Mouse (Mus musculus) heart, postnatal 14 days (tissue): ENCODE results near the gene Sf3b2. TPM values are rescaled to one million over a fixed set of nuclear protein-coding genes. Genes with fewer than 3 reads are reported as not detected.

Experiments used
- DNase-seq, 2 experiments: peaks; one replicate each; pipeline ENCODE4 v3.0.0; 2021 to 2022
- intact Hi-C: fragments of 180-260 bp; cut with DNase I; formaldehyde crosslinking; loops from one replicate; pipeline ENCODE4 v1.15.1; 2025
- long read RNA-seq, 2 experiments: library from polyadenylated mRNA; stranded (forward); transcript quantifications; one replicate each; pipeline ENCODE4 v2.0.0; 2021
- total RNA-seq, 2 experiments: library from RNA; stranded (reverse); gene quantifications; 2 replicates each; pipeline ENCODE4 v1.2.3; 2021

Gene Sf3b2
- total RNA-seq: 100 to 1,000 TPM; 109 to 116 TPM
- long read RNA-seq, experiment 1, transcript Sf3b2-201 (21 exons, 3,222 nt): major isoform, 220 of 278 reads
- long read RNA-seq, experiment 1, partial matches to known transcripts: 40 of 278 reads
- long read RNA-seq, experiment 1, other reads (novel, unspliced or antisense): 18 of 278 reads
- long read RNA-seq, experiment 2, transcript Sf3b2-201 (21 exons, 3,222 nt): major isoform, 199 of 253 reads
- long read RNA-seq, experiment 2, partial matches to known transcripts: 34 of 253 reads
- long read RNA-seq, experiment 2, other reads (novel, unspliced or antisense): 18 of 253 reads

DNA sequence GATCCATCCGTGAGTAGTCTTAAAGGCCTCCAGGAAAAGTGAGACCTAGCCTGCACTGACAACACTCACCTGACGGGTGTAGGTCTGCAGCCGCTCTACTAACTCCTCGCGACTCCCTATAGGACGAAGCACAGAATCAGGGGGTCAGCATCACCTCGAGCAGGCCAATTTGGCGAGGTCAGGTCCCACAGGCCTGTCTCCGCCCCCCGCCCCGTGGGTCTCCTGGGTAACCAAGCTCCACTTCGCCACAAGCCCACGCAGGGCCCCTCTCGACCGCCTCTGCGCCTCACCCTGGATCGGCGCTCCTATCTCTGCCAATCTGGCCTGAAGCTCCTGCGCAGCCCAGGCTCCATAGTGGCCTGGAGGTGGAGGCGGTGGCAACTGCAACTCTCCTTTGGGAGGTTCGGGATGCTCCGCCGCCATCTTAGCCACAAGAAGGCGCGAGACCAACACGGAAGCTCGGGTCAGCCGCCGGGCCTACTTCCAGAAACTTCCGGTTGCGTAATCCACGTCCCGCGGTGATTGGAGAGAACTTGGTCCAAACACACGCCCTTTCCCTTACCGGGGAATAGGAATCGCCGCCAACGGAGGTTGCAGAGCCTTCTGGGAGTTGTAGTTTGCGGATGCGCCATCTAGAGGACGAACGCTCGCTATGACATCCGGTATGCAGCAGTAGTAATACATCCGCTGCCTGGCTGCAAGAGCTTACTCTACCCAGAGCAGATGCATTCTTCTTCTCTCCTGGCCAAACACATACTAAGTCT is at the start of gene Sf3b2:
TSS of gene Sf3b2 (minus strand) at position 484 of the 764 bp plus-strand sequence.
- DNase-seq: peak; percentile 97 to 99
- intact Hi-C loops: loop anchor here (1.0 kb wide), 1 partner anchor 21 kb away; no protein-coding TSS in a partner anchor

DNA sequence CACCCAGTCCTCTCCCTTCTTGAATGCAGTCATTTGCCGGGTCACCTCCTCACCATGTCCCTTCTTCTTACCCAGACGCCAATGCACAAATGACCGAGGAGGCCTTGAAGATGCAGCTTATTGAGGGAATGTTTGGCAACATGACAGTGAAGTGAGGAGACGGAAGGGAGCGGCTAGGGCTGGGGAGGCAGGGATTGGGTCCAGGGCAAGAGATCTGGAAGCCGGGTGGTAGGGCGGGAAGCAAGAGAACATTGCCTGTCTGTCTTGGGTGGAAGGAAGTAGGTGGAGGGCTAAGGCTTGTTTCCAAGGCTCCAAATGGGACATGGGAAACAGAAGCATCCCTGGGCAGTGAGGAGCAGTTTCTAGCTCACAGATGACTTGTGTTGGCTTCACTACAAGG is 46.1 kb upstream of the Sf3b2 start:
- intact Hi-C loops: no loop called here
- peak in 1 of 2 experiments; percentile 34 for DNase-seq

DNA sequence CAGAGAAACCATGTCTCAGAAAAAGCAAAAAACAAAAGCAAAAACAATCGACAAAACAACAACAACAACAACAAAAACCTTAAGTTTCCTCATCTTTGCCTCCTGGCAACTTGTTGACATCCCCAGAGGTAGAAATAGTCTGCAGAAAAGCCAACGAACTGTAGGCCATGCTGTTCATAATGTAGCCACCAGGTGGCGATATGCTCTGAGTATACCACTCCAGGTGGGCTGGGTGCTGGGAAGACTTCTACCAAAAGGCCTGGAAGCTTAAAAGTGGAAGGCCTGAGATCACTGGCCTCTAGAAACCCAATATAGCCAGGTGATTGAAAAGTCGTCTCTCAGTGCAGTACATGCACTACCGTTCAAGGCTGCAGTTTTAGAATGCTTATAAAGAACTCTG is 42.7 kb upstream of the Sf3b2 start:
- intact Hi-C loops: no loop called here
- peak; percentile 76 to 88 for DNase-seq

DNA sequence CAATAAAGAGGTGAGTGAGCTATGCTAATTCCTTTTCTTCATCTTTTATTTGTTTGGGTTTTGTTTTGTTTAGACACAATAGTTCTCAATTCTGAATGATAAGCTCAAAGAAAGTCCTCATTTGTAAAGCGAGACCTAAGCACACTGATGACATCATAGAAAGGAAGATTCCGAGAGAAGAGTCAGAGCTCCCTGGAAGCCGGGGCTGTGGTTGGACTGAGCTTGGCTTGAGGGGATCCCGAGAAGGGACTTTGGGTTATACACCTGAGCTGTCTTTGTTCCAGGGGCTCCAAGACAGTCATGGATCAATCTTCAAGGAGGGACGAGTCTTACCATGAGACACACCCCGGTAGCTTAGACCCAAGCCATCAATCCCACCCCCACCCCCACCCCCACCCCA is 40.2 kb upstream of the Sf3b2 start, which contains the start of gene Catsper1:
TSS of gene Catsper1 (plus strand) at position 301 of the 400 bp plus-strand sequence.
- DNase-seq: no peak
- intact Hi-C loops: no loop called here

DNA sequence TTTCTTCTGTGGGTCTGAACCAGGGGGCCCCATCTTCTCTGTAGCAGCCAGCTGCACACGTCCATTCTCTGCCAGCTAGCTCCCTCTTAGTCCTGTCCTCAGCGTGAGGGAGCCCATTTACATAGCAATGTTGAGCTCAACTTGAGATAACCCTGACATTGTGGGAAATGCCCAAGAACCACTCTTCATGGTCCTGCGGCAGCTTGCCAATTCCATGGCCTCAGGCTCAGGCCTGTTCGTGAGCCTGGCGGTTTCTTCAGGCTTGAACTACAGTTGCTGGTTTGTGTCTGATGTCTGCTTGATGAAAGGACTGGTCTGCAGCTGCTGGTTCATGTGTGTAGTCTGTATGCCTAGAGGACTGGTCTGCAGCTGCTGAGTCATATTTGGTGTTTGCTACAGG is 39.5 kb upstream of the Sf3b2 start:
- intact Hi-C loops: no loop called here
- DNase-seq: no peak

DNA sequence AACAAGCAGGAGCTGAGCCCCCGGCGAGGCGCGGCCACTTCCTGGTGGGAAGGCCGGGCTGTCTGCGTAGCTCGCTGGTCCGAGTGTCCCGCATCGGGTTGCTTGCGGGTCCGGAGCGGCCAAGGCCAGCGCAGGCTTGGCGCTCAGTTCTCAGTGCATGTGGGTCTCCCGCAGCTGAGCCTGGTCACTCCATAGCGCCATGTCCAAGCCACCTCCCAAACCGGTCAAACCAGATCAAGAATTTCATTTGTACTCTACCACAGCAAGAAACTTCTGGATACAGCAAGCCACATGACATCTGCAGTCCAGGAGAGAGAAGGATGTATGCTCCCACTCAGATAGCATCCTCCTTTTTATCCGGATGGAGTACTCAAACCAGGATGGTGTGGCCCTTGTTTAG is 32.7 kb upstream of the Sf3b2 start:
- intact Hi-C loops: no loop called here
- no peak for DNase-seq

DNA sequence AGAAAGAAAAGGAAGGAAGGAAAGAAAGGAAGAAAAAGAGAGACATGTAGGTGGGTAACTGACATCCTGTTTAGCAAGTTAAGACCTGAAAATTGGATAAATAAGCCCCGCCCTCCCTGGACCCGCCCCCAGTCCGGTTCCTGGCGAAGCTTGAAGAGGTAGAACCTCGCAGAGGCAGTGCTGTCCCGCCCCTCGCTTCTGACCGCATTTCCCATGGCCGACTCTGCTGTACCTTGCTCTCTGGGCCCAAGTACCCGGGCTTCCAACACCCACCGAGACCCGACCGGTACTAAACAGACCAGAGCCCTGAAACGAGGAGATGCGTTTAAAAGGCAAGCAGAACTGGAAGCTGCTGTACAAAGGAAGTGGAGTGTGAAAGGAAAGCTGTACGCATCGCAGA is 28.5 kb upstream of the Sf3b2 start:
- no peak for DNase-seq
- intact Hi-C loops: no loop called here

DNA sequence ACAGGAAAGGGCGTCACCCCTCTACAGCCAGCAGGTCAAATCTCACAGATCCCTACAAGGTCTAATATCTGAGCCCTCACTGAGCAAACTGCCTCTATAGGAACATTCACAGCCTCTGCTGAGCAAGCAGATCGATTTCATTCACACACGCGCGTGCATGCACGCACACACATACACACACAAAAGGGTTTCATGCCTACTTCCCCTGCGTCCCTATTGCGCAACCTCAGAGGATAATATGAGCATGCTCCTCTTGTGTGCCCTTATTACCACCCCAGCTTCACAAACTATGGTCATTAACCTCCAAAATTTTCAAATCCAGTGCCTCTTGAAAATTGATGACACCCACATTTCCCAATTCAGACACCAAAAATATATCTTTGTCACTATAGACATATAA is 17.9 kb upstream of the Sf3b2 start:
- intact Hi-C loops: no loop called here
- no peak for DNase-seq

DNA sequence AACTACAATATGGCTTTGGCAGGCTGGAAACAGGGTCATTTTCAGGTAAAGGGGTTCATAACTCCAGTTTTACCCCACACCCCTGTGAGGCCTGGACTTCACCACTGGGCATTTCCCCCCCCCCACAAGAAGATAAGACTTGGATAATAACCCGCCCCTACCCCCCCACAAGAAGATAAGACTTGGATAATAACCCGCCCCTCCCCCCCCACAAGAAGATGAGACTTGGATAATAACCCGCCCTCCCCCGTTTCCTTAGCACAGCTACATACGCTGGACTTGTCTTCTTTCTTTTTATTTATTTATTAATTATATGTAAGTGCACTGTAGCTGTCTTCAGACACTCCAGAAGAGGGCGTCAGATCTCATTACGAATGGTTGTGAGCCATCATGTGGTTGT is 13.8 kb upstream of the Sf3b2 start:
- intact Hi-C loops: no loop called here
- no peak for DNase-seq

DNA sequence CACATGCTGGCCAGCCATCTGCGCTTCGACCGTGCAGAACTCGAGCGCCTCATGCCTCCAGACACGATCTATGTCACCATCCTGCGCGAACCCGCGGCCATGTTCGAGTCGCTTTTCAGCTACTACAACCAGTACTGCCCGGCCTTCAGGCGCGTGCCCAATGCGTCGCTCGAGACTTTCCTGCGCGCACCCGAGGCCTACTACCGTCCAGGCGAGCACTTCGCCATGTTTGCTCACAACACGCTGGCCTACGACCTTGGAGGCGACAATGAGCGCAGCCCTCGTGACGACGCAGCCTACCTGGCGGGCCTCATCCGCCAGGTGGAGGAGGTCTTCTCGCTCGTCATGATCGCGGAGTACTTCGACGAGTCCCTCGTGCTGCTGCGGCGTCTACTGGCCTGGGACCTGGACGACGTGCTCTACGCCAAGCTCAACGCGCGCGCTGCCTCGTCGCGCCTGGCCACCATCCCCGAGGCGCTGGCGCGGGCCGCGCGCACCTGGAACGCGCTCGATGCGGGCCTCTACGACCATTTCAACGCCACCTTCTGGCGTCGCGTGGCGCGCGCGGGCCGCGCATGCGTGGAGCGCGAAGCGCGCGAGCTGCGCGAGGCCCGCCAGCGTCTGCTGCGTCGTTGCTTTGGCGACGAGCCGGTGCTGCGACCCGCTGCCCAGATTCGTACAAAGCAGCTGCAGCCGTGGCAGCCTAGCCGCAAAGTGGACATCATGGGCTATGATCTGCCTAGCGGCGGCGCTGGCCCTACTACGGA is 11.9 kb upstream of the Sf3b2 start:
- intact Hi-C loops: no loop called here
- DNase-seq: peak; percentile 38 to 39

DNA sequence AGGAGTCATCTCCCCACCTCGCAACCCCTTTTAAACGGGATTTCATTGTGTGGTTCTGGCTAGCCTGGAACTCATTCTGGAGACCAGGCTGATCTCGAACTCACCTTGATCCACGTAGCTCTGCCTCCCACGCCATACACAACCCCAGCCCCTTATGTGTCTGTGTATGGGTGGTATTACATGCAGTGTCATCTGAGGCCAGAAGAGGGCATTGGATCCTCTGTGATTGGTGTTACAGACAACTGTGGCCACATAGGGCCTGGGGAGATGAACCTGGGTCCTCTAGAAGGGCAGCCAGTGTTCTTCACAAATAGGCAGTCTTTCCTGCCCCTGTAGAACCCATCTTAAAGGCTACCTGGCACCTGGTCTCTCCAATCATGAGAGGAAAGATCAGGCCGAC is 11.0 kb upstream of the Sf3b2 start:
- DNase-seq: no peak
- intact Hi-C loops: no loop called here

DNA sequence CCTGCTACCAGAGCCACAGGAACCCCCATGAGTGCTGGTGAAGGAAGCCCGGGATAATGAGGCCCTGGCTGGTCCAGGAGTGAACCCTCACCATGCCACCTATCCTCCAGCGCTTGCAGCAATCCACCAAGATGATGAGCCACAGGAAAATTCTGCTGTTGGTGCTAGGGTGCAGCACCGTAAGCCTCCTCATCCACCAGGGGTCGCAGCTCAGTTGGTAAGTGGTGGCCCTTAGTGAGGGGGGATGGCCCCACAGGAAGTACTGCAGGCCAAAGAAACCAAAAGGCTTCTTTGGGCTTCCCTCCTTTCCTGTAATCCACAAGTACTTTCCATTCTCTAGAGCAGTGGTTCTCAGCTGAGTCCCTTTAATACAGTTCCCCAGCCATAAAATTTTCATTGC is 7.2 kb upstream of the Sf3b2 start:
- intact Hi-C loops: loop anchor here (5.0 kb wide), 1 partner anchor 45 kb away; the partner anchor contains the start of gene Cst6
- DNase-seq: peak; percentile 61 to 76

DNA sequence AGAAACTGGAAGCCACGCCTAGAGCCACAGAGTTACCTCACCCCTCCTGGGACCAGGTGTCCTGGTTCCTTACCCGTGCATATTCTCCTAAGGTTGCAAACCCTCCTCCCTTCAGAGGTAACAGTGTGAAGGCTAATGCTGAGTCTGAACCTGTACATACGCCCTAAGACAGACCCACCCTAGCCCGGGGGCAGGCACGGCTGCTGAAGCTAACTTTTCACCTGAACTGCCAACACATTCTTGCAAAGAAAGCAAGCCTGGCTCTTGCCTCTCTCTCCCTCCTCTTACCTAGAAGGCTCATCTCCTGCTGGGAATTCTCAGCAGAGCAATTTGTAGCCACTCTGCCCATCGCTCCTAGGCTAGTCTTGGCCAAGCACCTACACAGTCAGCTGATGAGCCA is 5.3 kb upstream of the Sf3b2 start:
- no peak for DNase-seq
- intact Hi-C loops: loop anchor here (5.0 kb wide), 1 partner anchor 47 kb away; the partner anchor contains the start of gene Cst6

DNA sequence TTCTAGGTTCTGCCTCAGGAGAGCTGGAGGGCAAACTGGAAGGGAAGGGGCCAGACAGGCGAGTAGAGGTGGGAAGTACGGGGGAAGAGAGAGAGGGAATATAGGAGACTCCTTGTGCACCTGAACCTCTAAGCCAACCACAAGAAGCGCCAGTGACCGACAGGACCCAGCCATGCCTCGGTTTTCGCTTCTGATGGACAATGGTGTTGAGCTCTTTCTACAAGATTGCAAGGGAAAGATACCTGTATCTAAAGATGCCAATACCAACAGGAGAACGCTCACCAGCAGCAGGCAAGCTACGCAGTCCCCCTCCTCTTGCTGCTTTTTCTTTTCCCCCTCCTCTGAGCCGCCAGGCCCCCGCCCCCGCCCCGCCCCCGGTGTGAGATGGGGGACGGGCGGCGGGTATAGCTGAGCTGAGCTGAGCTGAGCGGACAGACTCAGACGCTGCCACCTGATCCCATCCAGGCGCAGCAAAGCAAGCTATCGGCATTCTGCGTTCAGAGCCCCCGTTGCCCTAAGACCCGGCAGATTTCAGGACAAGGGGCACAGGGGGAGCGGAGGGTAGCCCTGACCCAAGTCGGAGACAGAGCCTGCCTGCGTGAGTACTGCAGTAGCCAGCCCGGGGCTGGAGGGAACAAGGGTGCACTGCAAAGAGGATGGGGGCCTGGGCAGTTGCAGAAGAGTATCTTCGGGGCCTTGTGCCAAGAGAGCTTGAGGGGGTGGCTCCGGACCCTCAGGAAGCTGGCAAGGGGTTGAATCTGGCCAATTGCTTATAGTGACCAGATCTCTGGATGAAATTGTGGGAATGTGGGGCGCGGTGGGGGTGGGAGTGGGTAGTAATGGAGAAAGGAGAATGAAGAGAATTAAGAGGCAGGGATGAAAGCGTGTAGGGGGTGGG is 2.9 kb upstream of the Sf3b2 start, which contains the start of gene Gal3st3:
TSS of gene Gal3st3 (plus strand) at position 429 of the 898 bp plus-strand sequence.
- intact Hi-C loops: no loop called here
- DNase-seq: no peak

DNA sequence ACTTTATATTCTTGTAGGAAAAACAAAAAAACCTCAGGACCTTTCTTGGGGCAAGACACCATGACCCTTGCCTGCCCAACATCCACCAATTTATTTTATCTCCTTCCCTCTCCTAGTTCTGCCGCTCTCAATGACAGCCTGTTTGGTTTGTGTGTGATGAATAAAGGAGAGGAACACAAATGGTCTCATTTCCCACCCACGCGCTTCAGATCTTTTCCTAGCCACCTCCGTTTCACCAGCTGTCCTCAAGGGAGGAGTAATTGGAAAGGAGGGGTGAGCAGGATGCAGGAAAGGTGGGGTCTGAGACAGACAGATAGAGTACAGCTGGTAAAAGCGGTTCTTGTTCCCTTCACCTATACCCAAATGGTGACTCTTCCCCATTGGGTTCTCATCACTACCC is 1.4 kb upstream of the Sf3b2 start:
- DNase-seq: no peak
- intact Hi-C loops: no loop called here

DNA sequence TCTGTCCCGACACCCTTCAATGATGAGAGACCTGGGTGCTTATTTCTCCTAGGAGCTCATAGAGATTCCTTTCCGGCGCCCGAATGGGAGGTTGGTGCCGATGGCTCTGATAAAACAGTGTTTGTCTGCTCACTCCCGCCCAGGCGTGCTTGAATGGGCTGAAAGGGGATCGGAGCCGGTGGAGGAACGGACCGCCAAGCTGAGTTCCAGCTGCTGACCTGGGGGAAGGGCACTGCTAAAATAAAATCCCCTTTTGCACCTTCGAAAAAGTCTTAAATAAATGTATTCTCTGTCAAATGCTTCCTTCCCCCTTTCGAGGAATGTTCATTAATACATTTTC is 451 bp upstream of the Sf3b2 start:
- intact Hi-C loops: loop anchor here (1.0 kb wide), 1 partner anchor 21 kb away; no protein-coding TSS in a partner anchor
- no peak for DNase-seq

DNA sequence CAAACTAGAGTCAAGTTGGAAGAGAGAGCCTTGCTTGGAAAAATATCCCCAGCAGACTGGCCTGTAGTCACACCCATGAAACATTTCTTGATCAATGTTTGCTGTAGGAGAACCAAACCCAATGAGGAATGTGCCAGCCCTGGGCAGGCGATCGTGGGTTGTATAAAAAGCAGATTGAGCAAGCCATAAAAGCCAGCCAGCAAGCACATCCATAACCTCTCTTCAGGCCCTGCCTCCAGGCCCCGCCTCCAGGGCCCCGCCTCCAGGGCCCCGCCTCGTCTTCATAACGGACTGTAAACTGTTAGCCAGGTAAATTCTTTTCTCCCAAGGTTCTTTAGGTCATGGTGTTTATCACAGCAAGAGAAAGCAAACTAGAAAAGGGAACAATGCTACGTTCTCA is 16.9 kb downstream of the Sf3b2 start:
- no peak for DNase-seq
- intact Hi-C loops: no loop called here

DNA sequence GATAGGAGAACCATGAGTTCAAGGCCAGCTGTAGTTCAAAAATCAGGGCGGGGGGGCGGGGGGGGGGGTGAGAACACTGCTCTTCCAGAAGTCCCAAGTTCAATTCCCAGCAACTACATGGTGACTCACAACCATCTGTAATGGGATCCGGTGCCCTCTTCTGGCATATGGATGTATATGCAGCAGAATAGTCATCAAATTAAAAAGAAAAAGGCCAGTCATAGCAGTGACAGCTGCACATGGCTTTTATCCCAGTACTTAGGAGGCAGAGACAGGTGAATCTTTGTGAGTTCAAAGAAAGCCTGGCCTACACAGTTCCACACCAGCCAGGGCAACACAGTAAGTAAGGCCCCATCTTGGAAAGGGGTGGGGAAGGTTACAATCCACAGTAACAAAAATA is 18.1 kb downstream of the Sf3b2 start:
- DNase-seq: no peak
- intact Hi-C loops: no loop called here

DNA sequence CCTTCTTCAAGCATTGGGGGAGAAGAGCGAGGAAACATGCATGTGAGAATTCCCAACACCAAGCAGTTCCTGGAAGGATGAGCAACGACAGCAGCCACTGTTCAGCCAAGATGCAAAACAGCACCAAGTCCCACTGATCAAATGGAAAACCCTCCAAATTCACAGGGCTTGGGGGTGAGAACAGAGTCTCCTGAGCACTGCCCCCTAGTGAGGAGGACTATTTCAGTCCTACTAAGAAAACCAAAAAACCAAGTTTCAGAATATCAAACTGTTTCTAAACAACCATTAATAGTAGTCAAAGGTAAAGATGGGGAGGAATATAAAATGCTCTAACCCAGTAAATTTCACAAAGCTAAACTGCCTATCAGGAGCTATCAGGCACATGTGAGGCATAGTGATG is 18.7 kb downstream of the Sf3b2 start:
- intact Hi-C loops: no loop called here

DNA sequence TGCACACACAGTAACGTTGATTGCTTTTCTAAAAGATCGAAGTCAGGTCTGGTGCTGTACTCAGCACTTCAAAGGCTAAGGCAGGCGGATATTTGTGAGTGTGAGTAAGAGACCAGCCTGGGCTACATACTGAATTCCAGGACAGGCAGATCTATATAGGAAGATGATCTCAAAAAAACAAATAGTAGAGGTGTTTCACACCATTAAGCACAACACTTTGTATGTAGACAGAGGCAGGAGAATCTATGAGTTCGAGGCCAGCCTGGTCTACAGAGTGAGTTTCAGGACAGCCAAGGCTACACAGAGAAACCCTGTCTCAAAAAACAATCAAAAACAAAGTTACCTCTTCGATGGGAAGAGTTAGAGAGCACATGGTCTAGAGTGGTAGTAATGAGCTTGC is 19.5 kb downstream of the Sf3b2 start:
- DNase-seq: no peak
- intact Hi-C loops: no loop called here

More for the DNA sequence above, 18.7 kb downstream of the Sf3b2 start:
- DNase-seq: no peak
